Comparison of ENCODE assay signal across 14 mouse cellular contexts in genomic region chr1:170223276-170223675, GRCm38 (mm10). TPM values are rescaled to one million over a fixed set of nuclear protein-coding genes. Genes with fewer than 3 reads are reported as not detected.
A peak's percentile ranks its signal among the peaks of the same experiment; 100 is the strongest.
DNase-seq lines count a peak whose midpoint lies in the region.
"Had no signal": no experiment of that assay in that cellular context is flagged by ENCODE, and none has a peak within 500 bp of the region (broad histone marks: within the 10 kb centered on the region; RNA-seq: fewer than 3 reads in every experiment).

No protein-coding gene starts in this region.

- DNase-seq in adrenal gland, adult (ENCODE audit: inconsistent age in 2 of 2, low spot score in 1 of 2) = peak; percentile 26 to 69
- no peak for DNase-seq in adrenal gland, postnatal 10 days
- DNase-seq in adrenal gland, postnatal 14 days = peak; percentile 19
- DNase-seq in adrenal gland, postnatal 4 days (ENCODE audit: low spot score in 2 of 2) = no peak
- peak; percentile 29 to 50 for DNase-seq in adrenal gland, postnatal 36 days
- DNase-seq: B cell, adult 2 months; cerebellum, adult 11 months; cerebellum, adult 18-20 months; cerebellum, adult 8-10 months; cerebellum, adult 9-11 months; cerebellum, postnatal 14 days; cerebellum, postnatal 36 days; embryo, embryonic 11 days had no signal

RNA-seq across cellular contexts. Expression of gene Uhmk1, which starts 8.1 kb away (rescaled TPM):
- total RNA-seq in adrenal gland, postnatal 10 days (2021) = 10 to 100 TPM; 47.5 to 48.9 TPM
- 54.8 and 55.6 TPM in 2 replicates for total RNA-seq in adrenal gland, postnatal 14 days (2021)
- total RNA-seq in adrenal gland, postnatal 4 days (2021) = 10 to 100 TPM; 43.0 to 45.1 TPM
- 10 to 100 TPM; 72.7 to 75.4 TPM for total RNA-seq in adrenal gland, postnatal 36 days (2021)

RNA-seq across cellular contexts. Expression of gene Sh2d1b2, which starts 9.3 kb away (rescaled TPM):
- not detected for total RNA-seq in adrenal gland, postnatal 10 days (2021)
- not detected in 2 replicates for total RNA-seq in adrenal gland, postnatal 14 days (2021)
- total RNA-seq in adrenal gland, postnatal 4 days (2021) = not detected
- total RNA-seq in adrenal gland, postnatal 36 days (2021) = not detected
- total RNA-seq: common myeloid progenitor, adult 5-6 weeks had no signal

RNA-seq across cellular contexts. Expression of gene Uap1, which starts 48.5 kb away (rescaled TPM):
- 10 to 100 TPM; 55.3 to 61.6 TPM for total RNA-seq in adrenal gland, postnatal 10 days (2021)
- 53.9 and 67.1 TPM in 2 replicates for total RNA-seq in adrenal gland, postnatal 14 days (2021)
- 10 to 100 TPM; 33.0 to 33.7 TPM for total RNA-seq in adrenal gland, postnatal 4 days (2021)
- 10 to 100 TPM; 57.5 to 65.4 TPM for total RNA-seq in adrenal gland, postnatal 36 days (2021)

RNA-seq across cellular contexts. Expression of gene Sh2d1b1, which starts 53.8 kb away (rescaled TPM):
- total RNA-seq in adrenal gland, postnatal 10 days (2021) = under 1 TPM in 1 of 2 experiments, not detected in 1; 0.18 TPM
- 0.26 TPM in 1 of 2 replicates, not detected in the other for total RNA-seq in adrenal gland, postnatal 14 days (2021)
- under 1 TPM; 0.14 to 0.45 TPM for total RNA-seq in adrenal gland, postnatal 4 days (2021)
- under 1 TPM; 0.33 to 0.40 TPM for total RNA-seq in adrenal gland, postnatal 36 days (2021)

Comparison
In these comparisons a context has a peak if more than half of its experiments do, and no peak if none do; other contexts are left out.
1. DNase-seq: peak in adrenal gland, adult (2 of 2), adrenal gland, postnatal 14 days (single experiment) and adrenal gland, postnatal 36 days (2 of 2); none in adrenal gland, postnatal 10 days (single experiment) and adrenal gland, postnatal 4 days (0 of 2).